Mouse (Mus musculus): ENCODE measurements at regions not wholly inside any gene's neighbourhood (a gene's known extent, or its start where the extent isn't known, plus 50 kb on each side); places are given as distances from the start of the nearest gene placed in this dataset.
A peak's percentile ranks its signal among the peaks of the same experiment; 100 is the strongest.

- TF ChIP-seq MAFK (IDR thresholded peaks at IDR 0.05; ENCODE audit: insufficient read depth, low read depth, low read length) (no peak), HCFC1 (IDR thresholded peaks at IDR 0.05; ENCODE audit: borderline replicate concordance, insufficient read depth, low read length) (no peak), ZC3H11A (IDR thresholded peaks at IDR 0.05; ENCODE audit: borderline replicate concordance, low read depth, low read length) (no peak), CHD2 (IDR thresholded peaks at IDR 0.05; ENCODE audit: low read depth, low read length) (no peak), ZNF384 (IDR thresholded peaks at IDR 0.05; ENCODE audit: low read depth, low read length) (0 out of 2 replicates have a peak, but pooled peaks have one; percentile 8)
Measured at GRCm38 (mm10) chr12:16210553-16210952, 393.8 kb upstream of the Trib2 start.

Measured in ES-E14 (cell line).